Mouse (Mus musculus) heart, embryonic 10.5 days (tissue): ENCODE measurements around the gene Olfr1252. TPM values are rescaled to one million over a fixed set of nuclear protein-coding genes. Genes with fewer than 3 reads are reported as not detected.

Experiments
- DNase-seq: peaks from one replicate; pipeline ENCODE4 v3.0.0-alpha.2; 2017; ENCODE audit warnings: low spot score
- H3K27ac ChIP-seq: fragments of 300-500 bp; sonication (generic); 2 replicates; pipeline ENCODE4 v1.5.1; 2016; ENCODE audit warnings: mild to moderate bottlenecking
- H3K27me3 ChIP-seq: fragments of 300-500 bp; sonication (generic); 2 replicates; pipeline ENCODE4 v1.6.1; 2016; ENCODE audit warnings: mild to moderate bottlenecking; ENCODE audit not compliant: poor library complexity, insufficient read depth, severe bottlenecking
- H3K36me3 ChIP-seq: fragments of 300-500 bp; sonication (generic); 2 replicates; pipeline ENCODE4 v1.6.1; 2016; ENCODE audit warnings: mild to moderate bottlenecking, moderate library complexity
- H3K4me1 ChIP-seq: fragments of 300-500 bp; sonication (generic); 2 replicates; pipeline ENCODE4 v1.6.1; 2016; ENCODE audit warnings: mild to moderate bottlenecking
- H3K4me3 ChIP-seq: fragments of 300-500 bp; sonication (generic); 2 replicates; pipeline ENCODE4 v1.5.1; 2016; ENCODE audit warnings: mild to moderate bottlenecking, moderate library complexity
- H3K9me3 ChIP-seq: fragments of 300-500 bp; sonication (generic); 2 replicates; pipeline ENCODE4 v1.6.1; 2016; ENCODE audit warnings: mild to moderate bottlenecking, moderate library complexity
- WGBS: fragments of 180-500 bp; shearing (Covaris S2); methylation state at CpG from one replicate; pipeline ENCODE4 v1.1.7; 2016; 5-methylcytosine and 5-hydroxymethylcytosine counted together
- polyA plus RNA-seq: library from polyadenylated mRNA; unstranded; fragments of >200 nt; fragmentation: Nextera tagmentation; extraction: Ambion mirVana; gene quantifications from 2 replicates; pipeline ENCODE4 v1.2.1, GENCODE M21; 2016

Olfr1252 gene
- not detected in 2 replicates for polyA plus RNA-seq

GRCm38 (mm10) chr2:89724912-89725311 is at the start of gene Olfr1252:
Gene Olfr1252 (minus strand): TSS chr2:89725012.
- Histone ChIP-seq H3K27me3 (no peaks in the 10 kb centered on the region), H3K27ac (no peak within 1 kb of the TSS), H3K4me1 (no peaks in the 10 kb centered on the region), H3K36me3 (no peaks in the 10 kb centered on the region), H3K4me3 (no peak within 1 kb of the TSS), H3K9me3 (no peaks in the 10 kb centered on the region)
- WGBS = 44% methylated on average over 1 of the region's 1 CpGs
- DNase-seq = no peak

DNA sequence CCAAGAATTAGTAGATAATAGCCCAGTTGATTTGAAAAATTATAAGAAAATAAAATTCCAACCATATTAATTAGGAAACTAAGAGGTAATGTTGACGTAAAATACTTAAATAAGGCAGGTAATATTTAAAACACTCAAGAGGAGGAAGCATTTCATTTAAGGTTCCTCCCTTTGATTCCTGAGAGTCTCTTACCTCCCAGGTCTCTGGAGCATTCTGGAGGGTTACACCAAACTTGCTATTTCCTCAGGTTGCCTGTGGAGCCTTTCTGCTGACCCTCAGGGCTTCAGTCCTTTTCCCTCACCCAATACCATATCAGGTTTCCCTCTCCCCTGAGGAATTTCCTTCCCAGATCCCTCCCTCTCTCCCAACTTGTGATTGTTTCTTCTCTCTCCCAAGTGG is 32.2 kb upstream of the Olfr1252 start, which contains the start of gene Olfr1253:
TSS of gene Olfr1253 (minus strand) at position 101 of the 400 bp plus-strand sequence.
- no peaks in the 10 kb centered on the region for H3K36me3 ChIP-seq
- no peaks in the 10 kb centered on the region for H3K27me3 ChIP-seq
- H3K4me3 ChIP-seq = no peak within 1 kb of the TSS
- 84% methylated on average over 1 of the region's 1 CpGs for WGBS
- H3K9me3 ChIP-seq = no peaks in the 10 kb centered on the region
- no peak for DNase-seq
- H3K27ac ChIP-seq = no peak within 1 kb of the TSS
- no peaks in the 10 kb centered on the region for H3K4me1 ChIP-seq

DNA sequence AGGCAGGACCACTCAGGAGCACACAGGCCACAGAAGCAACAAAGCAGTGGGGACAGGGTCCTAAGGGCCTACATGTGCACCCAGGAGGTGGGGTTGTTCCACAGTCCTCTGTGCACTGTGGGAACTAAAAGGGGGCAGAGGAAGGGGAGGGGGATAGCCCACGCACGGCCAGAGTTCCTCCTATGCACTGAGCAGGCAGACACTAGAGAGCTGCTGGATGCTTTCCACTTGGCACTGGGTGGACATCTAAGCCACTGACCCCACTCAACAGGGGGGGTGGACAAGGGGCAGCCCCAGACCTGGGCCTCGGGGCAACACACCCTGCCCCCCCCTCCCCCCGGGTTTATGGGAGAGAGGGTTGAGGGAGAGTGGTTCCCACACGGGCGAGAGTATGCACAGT is 32.8 kb downstream of the Olfr1252 start:
- DNase-seq = no peak

DNA sequence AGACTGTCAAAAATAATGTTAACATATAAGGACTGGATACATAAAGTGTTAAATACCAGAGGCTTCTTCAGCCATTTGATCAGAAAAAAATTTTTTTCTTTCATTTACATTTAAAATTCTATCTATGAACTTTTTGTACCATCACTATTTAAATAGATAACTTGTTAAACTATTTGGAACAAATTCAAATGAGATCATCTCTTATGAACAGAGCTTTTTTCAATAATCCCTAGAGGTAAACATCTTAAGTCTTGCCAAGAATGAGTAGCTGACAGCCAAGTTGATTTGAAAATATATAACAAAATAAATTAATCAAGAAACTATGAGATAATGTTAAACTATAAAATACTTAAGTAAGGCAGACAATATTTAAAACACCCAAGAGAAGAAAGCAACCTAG is 53.0 kb downstream of the Olfr1252 start, which contains the start of gene Olfr1251:
TSS of gene Olfr1251 (minus strand) at position 101 of the 400 bp plus-strand sequence.
- Histone ChIP-seq H3K27ac (no peak within 1 kb of the TSS), H3K4me1 (no peaks in the 10 kb centered on the region), H3K4me3 (no peak within 1 kb of the TSS), H3K9me3 (no peaks in the 10 kb centered on the region), H3K27me3 (no peaks in the 10 kb centered on the region), H3K36me3 (no peaks in the 10 kb centered on the region)
- no peak for DNase-seq

More for the DNA sequence above, 32.8 kb downstream of the Olfr1252 start:
- Histone ChIP-seq H3K4me1 (no peaks in the 10 kb centered on the region), H3K4me3 (no peak overlapping the region), H3K27ac (no peak overlapping the region), H3K9me3 (no peaks in the 10 kb centered on the region), H3K27me3 (no peaks in the 10 kb centered on the region), H3K36me3 (no peaks in the 10 kb centered on the region)
- 86% methylated on average over 6 of the region's 6 CpGs for WGBS

Other genes starting within 250 kb of the Olfr1252 start
- not detected in 2 replicates for gene Olfr1241, start 237.9 kb downstream of the Olfr1252 start, polyA plus RNA-seq
- not detected in 2 replicates for gene Olfr1242, start 226.7 kb downstream of the Olfr1252 start, polyA plus RNA-seq
- not detected in 2 replicates for gene Olfr1243, start 193.5 kb downstream of the Olfr1252 start, polyA plus RNA-seq
- gene Olfr1245, start 146.6 kb downstream of the Olfr1252 start, polyA plus RNA-seq = not detected in 2 replicates
- gene Olfr1246, start 131.9 kb downstream of the Olfr1252 start, polyA plus RNA-seq = not detected in 2 replicates
- not detected in 2 replicates for gene Olfr1247, start 110.9 kb downstream of the Olfr1252 start, polyA plus RNA-seq
- not detected in 2 replicates for gene Olfr1248, start 106.8 kb downstream of the Olfr1252 start, polyA plus RNA-seq
- not detected in 2 replicates for gene Olfr1249, start 90.0 kb downstream of the Olfr1252 start, polyA plus RNA-seq
- not detected in 2 replicates for gene Olfr1250, start 63.5 kb downstream of the Olfr1252 start, polyA plus RNA-seq
- not detected in 2 replicates for gene Olfr1251, start 53.1 kb downstream of the Olfr1252 start, polyA plus RNA-seq
- gene Olfr1253, start 32.1 kb upstream of the Olfr1252 start, polyA plus RNA-seq = not detected in 2 replicates
- gene Olfr1254, start 68.6 kb upstream of the Olfr1252 start, polyA plus RNA-seq = not detected in 2 replicates
- gene Olfr1255, start 87.0 kb upstream of the Olfr1252 start, polyA plus RNA-seq = not detected in 2 replicates
- not detected in 2 replicates for gene Olfr1256, start 116.5 kb upstream of the Olfr1252 start, polyA plus RNA-seq
- gene Olfr48, start 123.2 kb upstream of the Olfr1252 start, polyA plus RNA-seq = not detected in 2 replicates
- gene Olfr1257, start 153.4 kb upstream of the Olfr1252 start, polyA plus RNA-seq = not detected in 2 replicates
- not detected in 2 replicates for gene Olfr1258, start 202.3 kb upstream of the Olfr1252 start, polyA plus RNA-seq
- not detected in 2 replicates for gene Olfr1259, start 223.7 kb upstream of the Olfr1252 start, polyA plus RNA-seq
- gene Olfr1260, start 249.3 kb upstream of the Olfr1252 start, polyA plus RNA-seq = not detected in 2 replicates